Mouse (Mus musculus) forebrain, embryonic 10.5 days (tissue): ENCODE data around the gene Ly6g5b. TPM values are rescaled to one million over a fixed set of nuclear protein-coding genes. Genes with fewer than 3 reads are reported as not detected.

Experiments used
- DNase-seq: peaks from one replicate; pipeline ENCODE4 v3.0.0-alpha.2; 2017; ENCODE audit warnings: low spot score; ENCODE audit errors: extremely low spot score
- H3K27ac ChIP-seq: fragments of 300-500 bp; sonication (generic); 2 replicates; pipeline ENCODE4 v1.5.1; 2016; ENCODE audit warnings: mild to moderate bottlenecking
- H3K27me3 ChIP-seq: fragments of 300-500 bp; sonication (generic); 2 replicates; pipeline ENCODE4 v1.6.1; 2016; ENCODE audit warnings: mild to moderate bottlenecking; ENCODE audit not compliant: poor library complexity, severe bottlenecking
- H3K36me3 ChIP-seq: fragments of 300-500 bp; sonication (generic); replicated peaks from 2 replicates; pipeline ENCODE4 v1.6.1; 2016; ENCODE audit warnings: mild to moderate bottlenecking, moderate library complexity
- H3K4me1 ChIP-seq: fragments of 300-500 bp; sonication (generic); 2 replicates; pipeline ENCODE4 v1.6.1; 2016
- H3K4me3 ChIP-seq: fragments of 300-500 bp; sonication (generic); 2 replicates; pipeline ENCODE4 v1.5.1; 2016; ENCODE audit warnings: mild to moderate bottlenecking, moderate library complexity
- H3K9me3 ChIP-seq: fragments of 300-500 bp; sonication (generic); 2 replicates; pipeline ENCODE4 v1.6.1; 2016; ENCODE audit warnings: mild to moderate bottlenecking, moderate library complexity
- WGBS: fragments of 180-500 bp; shearing (Covaris S2); methylation state at CpG from one replicate; pipeline ENCODE4 v1.1.7; 2016; 5-methylcytosine and 5-hydroxymethylcytosine counted together
- polyA plus RNA-seq: library from polyadenylated mRNA; unstranded; fragments of >200 nt; fragmentation: Nextera tagmentation; extraction: Ambion mirVana; gene quantifications from 2 replicates; pipeline ENCODE4 v1.2.1, GENCODE M21; 2016

Gene Ly6g5b
- polyA plus RNA-seq, 1 experiment from 2014 or later, result 1.4 TPM

DNA sequence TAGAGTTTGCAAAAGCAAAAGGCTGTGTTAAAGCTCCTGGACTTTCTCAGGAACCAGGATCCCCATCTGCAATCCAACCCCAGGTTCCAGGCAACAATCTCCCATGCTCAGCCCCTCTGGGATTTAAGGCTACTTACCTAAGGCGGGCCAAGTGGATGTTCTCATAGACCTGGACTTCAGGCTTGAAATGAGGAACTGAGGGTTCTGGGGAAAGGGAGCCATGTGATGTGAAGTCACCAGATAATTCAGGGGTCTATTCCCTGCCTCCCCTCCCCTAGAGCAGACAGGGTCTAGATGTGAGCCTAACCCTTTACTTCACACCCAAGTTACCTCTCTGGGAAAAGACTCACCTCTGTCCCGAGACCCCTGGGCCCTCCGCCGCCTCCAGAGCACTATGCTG lies 34.5 kb downstream of the Ly6g5b start:
- no peaks in the 10 kb centered on the region for H3K36me3 ChIP-seq
- DNase-seq, result no peak
- peaks cover 37% of the 10 kb centered on the region for H3K27me3 ChIP-seq
- 85% methylated on average over 4 of the region's 4 CpGs for WGBS
- H3K4me1 ChIP-seq, result peaks cover 30% of the 10 kb centered on the region
- H3K4me3 ChIP-seq, result no peak overlapping the region; the same call in 1 of the 2 replicates
- no peak overlapping the region for H3K27ac ChIP-seq
- H3K9me3 ChIP-seq, result no peaks in the 10 kb centered on the region

GRCm38 (mm10) chr17:35080248-35080647 lies 35.0 kb downstream of the Ly6g5b start:
- WGBS, result 68% methylated on average over 6 of the region's 6 CpGs
- Histone ChIP-seq H3K27me3 (peaks cover 37% of the 10 kb centered on the region), H3K4me3 (no peak overlapping the region), H3K4me1 (peaks cover 30% of the 10 kb centered on the region), H3K9me3 (no peaks in the 10 kb centered on the region), H3K36me3 (no peaks in the 10 kb centered on the region), H3K27ac (no peak overlapping the region)
- no peak for DNase-seq

DNA sequence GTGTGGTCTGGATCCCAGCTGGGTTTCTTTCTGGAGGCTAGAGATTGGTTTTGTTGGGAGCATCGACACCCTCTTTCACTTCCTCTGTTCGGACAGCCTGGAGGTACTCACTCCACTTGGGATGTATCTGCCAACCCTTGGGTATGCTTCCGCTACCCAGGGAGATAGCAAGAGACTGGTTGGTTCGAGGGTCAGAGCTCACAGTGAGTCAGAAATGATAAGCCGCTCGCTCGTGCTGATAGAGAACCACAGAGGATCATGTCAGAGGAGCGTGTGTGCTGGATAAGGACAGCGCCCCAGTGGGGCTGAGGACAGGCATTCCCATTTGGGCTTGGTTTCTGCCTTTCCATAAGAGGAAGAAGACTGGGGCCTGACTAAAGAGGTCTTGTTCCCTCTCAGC lies 35.5 kb downstream of the Ly6g5b start:
- no peaks in the 10 kb centered on the region for H3K9me3 ChIP-seq
- WGBS, result 80% methylated on average over 9 of the region's 9 CpGs
- peaks cover 37% of the 10 kb centered on the region for H3K27me3 ChIP-seq
- no peak for DNase-seq
- H3K4me1 ChIP-seq, result peaks cover 30% of the 10 kb centered on the region
- H3K36me3 ChIP-seq, result no peaks in the 10 kb centered on the region
- H3K27ac ChIP-seq, result no peak overlapping the region
- H3K4me3 ChIP-seq, result no peak overlapping the region

GRCm38 (mm10) chr17:35077786-35078233 lies 37.4 kb downstream of the Ly6g5b start, which contains the start of gene Ly6g6d:
TSS of gene Ly6g6d (minus strand) at chr17:35078065.
- Histone ChIP-seq H3K36me3 (no peaks in the 10 kb centered on the region), H3K27me3 (peaks cover 37% of the 10 kb centered on the region), H3K27ac (peak within 1 kb of the TSS; percentile 81), H3K4me1 (peaks cover 33% of the 10 kb centered on the region), H3K9me3 (no peaks in the 10 kb centered on the region), H3K4me3 (peak within 1 kb of the TSS; percentile 42)
- peak; percentile 38 for DNase-seq
- 10% methylated on average over 14 of the region's 14 CpGs for WGBS

- Histone ChIP-seq H3K27ac (peak overlapping the region; percentile 81), H3K4me1 (peaks cover 33% of the 10 kb centered on the region), H3K9me3 (no peaks in the 10 kb centered on the region), H3K36me3 (no peaks in the 10 kb centered on the region), H3K27me3 (peaks cover 37% of the 10 kb centered on the region), H3K4me3 (peak overlapping the region; percentile 42)
- DNase-seq, result no peak
- WGBS, result 51% methylated on average over 2 of the region's 2 CpGs
Measured at GRCm38 (mm10) chr17:35077285-35077684, 37.9 kb downstream of the Ly6g5b start.

- no peaks in the 10 kb centered on the region for H3K36me3 ChIP-seq
- H3K27ac ChIP-seq, result peak within 1 kb of the TSS; percentile 81
- H3K4me1 ChIP-seq, result peaks cover 33% of the 10 kb centered on the region
- no peaks in the 10 kb centered on the region for H3K9me3 ChIP-seq
- 21% methylated on average over 10 of the region's 10 CpGs for WGBS
- DNase-seq, result no peak
- peaks cover 37% of the 10 kb centered on the region for H3K27me3 ChIP-seq
- peak within 1 kb of the TSS; percentile 42 for H3K4me3 ChIP-seq
Measured at GRCm38 (mm10) chr17:35076507-35077176, 38.6 kb downstream of the Ly6g5b start, which contains the start of gene Ly6g6e. TSS of gene Ly6g6e (plus strand) at chr17:35076902.

DNA sequence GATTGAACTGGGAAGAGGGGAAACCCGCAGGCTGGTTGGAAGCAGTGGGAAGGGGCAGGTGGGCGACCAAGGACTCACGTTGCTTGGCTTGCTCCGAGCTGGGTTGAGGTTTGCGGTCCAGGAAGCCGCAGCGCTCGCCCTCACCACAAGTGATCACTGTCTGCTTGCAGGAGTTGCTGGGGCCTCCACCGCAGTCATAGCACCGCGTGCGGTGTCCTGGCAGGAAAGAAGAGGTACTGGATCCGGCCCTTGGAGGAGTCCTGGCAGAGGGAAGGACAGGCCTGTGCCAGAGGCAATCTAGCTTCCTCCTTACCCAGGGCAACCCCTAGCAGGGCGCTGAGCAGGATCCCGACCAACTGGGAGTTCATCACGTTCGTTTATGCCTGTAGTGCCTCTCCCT lies 41.1 kb downstream of the Ly6g5b start:
- 57% methylated on average over 17 of the region's 17 CpGs for WGBS
- Histone ChIP-seq H3K9me3 (no peaks in the 10 kb centered on the region), H3K27me3 (peaks cover 30% of the 10 kb centered on the region), H3K4me3 (no peak overlapping the region), H3K4me1 (peaks cover 28% of the 10 kb centered on the region), H3K36me3 (no peaks in the 10 kb centered on the region), H3K27ac (0 out of 2 replicates have a peak overlapping the region, but pooled peaks have one; percentile 9)
- DNase-seq, result no peak

DNA sequence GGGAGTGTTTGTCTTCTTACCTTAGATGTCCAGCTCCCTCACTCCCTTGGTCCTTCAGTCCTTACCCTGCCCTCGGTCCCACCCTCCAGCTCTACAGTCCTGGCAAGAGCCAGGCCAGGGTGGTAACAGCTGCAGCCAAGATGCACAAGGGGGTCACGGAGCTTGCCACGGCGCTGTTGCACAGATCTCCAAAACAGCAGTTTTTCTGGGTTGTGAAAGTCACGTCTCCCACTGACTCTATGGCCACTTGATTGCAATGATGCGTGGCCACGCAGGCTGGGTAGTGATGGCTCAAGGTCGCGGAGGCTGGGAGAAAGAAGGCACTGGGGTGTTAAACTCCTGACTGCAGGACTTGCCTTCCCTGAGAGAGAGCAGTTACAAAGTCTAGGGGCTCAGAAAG lies 43.8 kb downstream of the Ly6g5b start:
- H3K27me3 ChIP-seq, result peaks cover 33% of the 10 kb centered on the region
- 89% methylated on average over 9 of the region's 9 CpGs for WGBS
- H3K4me1 ChIP-seq, result peaks cover 9% of the 10 kb centered on the region
- H3K36me3 ChIP-seq, result no peaks in the 10 kb centered on the region
- H3K27ac ChIP-seq, result no peak overlapping the region
- no peaks in the 10 kb centered on the region for H3K9me3 ChIP-seq
- no peak for DNase-seq
- no peak overlapping the region for H3K4me3 ChIP-seq

DNA sequence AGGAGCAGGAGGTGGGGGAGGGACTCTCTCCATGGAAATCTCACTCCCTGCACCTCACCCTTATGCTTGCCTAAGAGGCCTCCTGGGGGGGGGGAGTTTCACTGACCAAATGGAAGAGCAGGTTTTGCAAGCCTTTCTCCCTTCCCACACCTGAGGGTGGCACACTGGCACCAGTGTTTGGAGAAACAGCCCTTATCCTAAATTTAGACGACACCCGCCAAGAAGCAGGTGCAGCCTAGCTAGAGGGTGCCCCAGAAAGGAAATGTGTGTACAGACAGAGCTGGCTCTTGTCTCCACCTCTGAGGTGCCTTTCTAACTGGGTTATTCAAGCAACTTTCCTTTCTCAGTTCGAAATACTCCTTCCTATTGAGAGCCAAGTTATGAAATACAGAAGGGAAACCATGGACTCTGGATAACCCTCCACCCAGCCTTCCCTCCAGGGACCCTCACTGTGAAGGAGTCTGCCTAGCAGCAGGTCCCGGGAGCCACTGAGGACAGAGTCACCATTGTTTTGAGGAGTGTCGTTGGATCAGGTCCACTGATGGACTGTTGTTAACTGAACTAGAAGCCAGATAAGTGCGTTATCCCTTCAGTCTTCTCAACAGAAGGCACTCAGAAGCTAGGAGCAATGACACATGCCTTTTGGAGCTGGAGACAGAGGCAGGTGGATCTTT lies 44.5 kb downstream of the Ly6g5b start:
- no peak overlapping the region; the same call in 1 of the 2 replicates for H3K4me3 ChIP-seq
- H3K4me1 ChIP-seq, result peaks cover 8% of the 10 kb centered on the region
- H3K9me3 ChIP-seq, result no peaks in the 10 kb centered on the region
- H3K27ac ChIP-seq, result no peak overlapping the region
- DNase-seq, result no peak
- peaks cover 41% of the 10 kb centered on the region for H3K27me3 ChIP-seq
- H3K36me3 ChIP-seq, result no peaks in the 10 kb centered on the region
- 65% methylated on average over 6 of the region's 6 CpGs for WGBS

DNA sequence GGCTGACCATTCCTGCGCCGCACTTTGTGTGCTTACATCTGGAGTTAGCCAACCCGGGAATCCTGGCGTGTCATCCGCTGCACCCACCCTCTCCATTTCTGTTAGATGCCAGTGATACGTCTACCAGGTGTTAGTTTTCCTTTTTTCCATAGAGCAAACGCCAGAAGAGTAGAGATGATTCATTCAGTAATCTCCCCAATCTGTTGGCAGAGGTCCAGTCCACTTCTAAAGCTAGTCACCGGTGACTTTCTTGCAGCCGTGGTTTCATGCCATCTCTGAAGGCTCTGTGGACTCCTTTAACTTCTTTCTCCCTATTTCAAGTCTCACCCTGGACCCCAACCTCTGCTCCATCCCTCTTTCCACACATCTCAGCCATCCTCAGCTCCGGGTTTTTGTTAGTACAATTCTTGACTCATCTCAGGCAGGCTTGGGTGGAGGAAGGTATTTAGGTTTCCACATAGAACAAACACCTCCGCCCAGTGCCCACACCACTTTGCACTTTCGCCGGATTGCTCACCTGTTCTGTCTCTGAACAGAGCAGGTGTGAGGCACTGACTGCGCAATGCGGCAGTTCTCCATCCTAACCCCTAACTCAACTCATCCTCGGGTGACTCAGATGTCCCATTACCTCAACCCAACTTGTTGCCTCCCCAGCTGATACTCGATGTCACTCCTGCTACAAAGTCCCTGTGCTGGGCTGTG lies 46.9 kb downstream of the Ly6g5b start:
- whole genome bisulfite sequencing, result 89% methylated on average over 17 of the region's 17 CpGs
- H3K36me3 ChIP-seq, result peaks cover 2% of the 10 kb centered on the region
- no peak overlapping the region for H3K4me3 ChIP-seq
- no peaks in the 10 kb centered on the region for H3K9me3 ChIP-seq
- peaks cover 24% of the 10 kb centered on the region for H3K4me1 ChIP-seq
- DNase-seq, result no peak
- 0 out of 2 replicates have a peak overlapping the region, but pooled peaks have one; percentile 6 for H3K27ac ChIP-seq
- peaks cover 64% of the 10 kb centered on the region for H3K27me3 ChIP-seq

GRCm38 (mm10) chr17:35066084-35066483 lies 49.1 kb downstream of the Ly6g5b start, which contains the start of gene Mpig6b:
TSS of gene Mpig6b (minus strand) at chr17:35066184.
- Histone ChIP-seq H3K4me1 (peaks cover 31% of the 10 kb centered on the region), H3K36me3 (peaks cover 24% of the 10 kb centered on the region), H3K9me3 (no peaks in the 10 kb centered on the region), H3K4me3 (peak within 1 kb of the TSS; percentile 50), H3K27ac (peak within 1 kb of the TSS; percentile 77), H3K27me3 (peaks cover 80% of the 10 kb centered on the region)
- no peak for DNase-seq
- 44% methylated on average over 10 of the region's 10 CpGs for WGBS

DNA sequence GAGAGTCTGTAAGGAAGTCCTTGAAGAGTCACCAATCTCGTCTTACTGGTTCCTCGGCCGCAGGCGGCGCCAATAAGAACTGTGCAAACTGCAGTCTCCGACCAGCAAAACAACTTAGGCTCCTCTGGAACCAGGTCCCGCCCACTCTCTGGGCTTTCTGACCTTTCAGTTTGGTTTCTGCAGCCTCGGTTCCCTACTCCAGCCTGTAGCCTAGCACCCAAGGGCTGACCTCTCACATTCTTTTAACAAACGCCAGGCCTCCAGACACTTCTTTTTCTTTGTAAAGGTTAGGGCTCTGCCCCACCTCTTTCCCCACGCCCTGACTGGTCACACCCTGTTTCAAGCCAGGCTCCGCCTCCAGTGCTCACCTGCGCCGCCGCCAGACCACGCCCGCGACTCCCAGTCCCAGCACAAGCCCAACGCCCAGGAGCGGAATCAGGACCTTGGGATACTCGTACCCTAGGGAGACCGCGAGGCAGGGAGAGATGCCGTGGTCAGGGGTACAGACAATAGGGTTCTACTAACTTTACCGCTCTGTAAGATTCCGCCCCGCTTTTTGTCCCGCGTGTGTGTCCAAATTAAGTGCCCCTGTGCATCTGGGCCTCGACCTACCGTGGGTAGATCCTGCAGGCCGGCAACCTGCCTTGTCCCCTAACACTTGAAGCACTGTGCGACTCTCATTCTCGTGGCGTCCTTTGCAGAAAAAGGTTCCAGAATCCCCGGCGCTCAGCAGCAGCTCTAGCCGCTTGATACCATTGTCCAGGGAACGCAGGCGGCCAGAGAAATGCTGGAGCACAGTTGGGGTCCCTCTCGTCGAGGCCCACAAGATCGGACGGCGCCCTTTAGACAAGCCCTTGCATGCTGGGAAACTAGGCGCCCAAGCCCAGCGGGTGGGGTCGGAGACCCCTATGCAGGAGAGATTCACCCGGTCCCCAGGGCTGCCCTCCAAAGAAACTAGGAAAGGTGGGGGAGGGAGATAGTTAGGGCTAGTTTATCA lies 50.0 kb downstream of the Ly6g5b start, which contains the start of gene Ly6g6c:
Ly6g6c (plus strand) TSS at position 438 of the 997 bp plus-strand sequence.
- Histone ChIP-seq H3K9me3 (no peaks in the 10 kb centered on the region), H3K27me3 (peaks cover 84% of the 10 kb centered on the region), H3K36me3 (peaks cover 32% of the 10 kb centered on the region), H3K4me3 (peak within 1 kb of the TSS; percentile 50), H3K4me1 (peaks cover 39% of the 10 kb centered on the region), H3K27ac (peak within 1 kb of the TSS; percentile 77)
- WGBS, result 1% methylated on average over 48 of the region's 48 CpGs
- DNase-seq, result peak; percentile 50
